Mouse (Mus musculus): ENCODE results near the gene Slc5a10. TPM values are rescaled to one million over a fixed set of nuclear protein-coding genes. Genes with fewer than 3 reads are reported as not detected.

Slc5a10 gene
- total RNA-seq, 2 experiments from 2014 or later = not detected

GRCm38 (mm10) chr11:61671781-61672383, 48.7 kb downstream of the Slc5a10 start:
- intact Hi-C loops (cut with DNase I) = no loop called here
- no peak for DNase-seq

GRCm38 (mm10) chr11:61669492-61670490, 50.8 kb downstream of the Slc5a10 start:
- intact Hi-C loops (cut with DNase I) = loop anchor here (5.0 kb wide), 1 partner anchor 42 kb away; no protein-coding TSS in a partner anchor
- no peak for DNase-seq

GRCm38 (mm10) chr11:61667782-61668181, 52.8 kb downstream of the Slc5a10 start:
- intact Hi-C loops (cut with DNase I) = loop anchor here (5.0 kb wide), 1 partner anchor 40 kb away; no protein-coding TSS in a partner anchor
- DNase-seq = no peak

GRCm38 (mm10) chr11:61667248-61667647, 53.4 kb downstream of the Slc5a10 start:
- no peak for DNase-seq
- intact Hi-C loops (cut with DNase I) = loop anchor here (5.0 kb wide), 1 partner anchor 40 kb away; no protein-coding TSS in a partner anchor

- intact Hi-C loops (cut with DNase I) = loop anchor here (1.0 to 5.0 kb wide), 2 partner anchors 39 to 48 kb away; no protein-coding TSS in a partner anchor
- DNase-seq = peak; percentile 53 to 74
These were observed 54.4 kb downstream of the Slc5a10 start for GRCm38 (mm10) chr11:61665991-61666799.

- intact Hi-C loops (cut with DNase I) = loop anchor here (5.0 kb wide), 1 partner anchor 38 kb away; no protein-coding TSS in a partner anchor
- no peak for DNase-seq
These were observed 55.2 kb downstream of the Slc5a10 start for GRCm38 (mm10) chr11:61665401-61665800.

DNA sequence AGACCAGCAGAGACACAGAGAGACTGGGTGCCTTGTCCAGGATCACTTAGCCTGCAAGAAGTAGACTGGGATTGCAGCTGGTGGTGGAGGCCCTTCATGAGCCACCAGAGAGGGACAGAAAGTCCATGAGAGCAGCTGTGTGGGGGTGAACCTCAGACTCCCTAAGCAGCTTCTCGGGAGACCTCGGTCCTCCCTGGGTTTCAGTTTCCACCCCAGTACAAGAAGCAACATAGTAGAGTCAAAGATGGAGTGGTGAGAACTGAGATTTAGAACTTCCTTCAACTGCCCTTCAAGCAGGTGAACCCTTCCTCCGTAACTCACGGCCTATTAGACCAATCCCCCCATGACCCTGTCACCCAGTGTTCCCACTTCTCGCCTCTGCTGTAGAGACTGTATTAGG, 58.4 kb downstream of the Slc5a10 start:
- intact Hi-C loops (cut with DNase I) = no loop called here
- DNase-seq = no peak

DNA sequence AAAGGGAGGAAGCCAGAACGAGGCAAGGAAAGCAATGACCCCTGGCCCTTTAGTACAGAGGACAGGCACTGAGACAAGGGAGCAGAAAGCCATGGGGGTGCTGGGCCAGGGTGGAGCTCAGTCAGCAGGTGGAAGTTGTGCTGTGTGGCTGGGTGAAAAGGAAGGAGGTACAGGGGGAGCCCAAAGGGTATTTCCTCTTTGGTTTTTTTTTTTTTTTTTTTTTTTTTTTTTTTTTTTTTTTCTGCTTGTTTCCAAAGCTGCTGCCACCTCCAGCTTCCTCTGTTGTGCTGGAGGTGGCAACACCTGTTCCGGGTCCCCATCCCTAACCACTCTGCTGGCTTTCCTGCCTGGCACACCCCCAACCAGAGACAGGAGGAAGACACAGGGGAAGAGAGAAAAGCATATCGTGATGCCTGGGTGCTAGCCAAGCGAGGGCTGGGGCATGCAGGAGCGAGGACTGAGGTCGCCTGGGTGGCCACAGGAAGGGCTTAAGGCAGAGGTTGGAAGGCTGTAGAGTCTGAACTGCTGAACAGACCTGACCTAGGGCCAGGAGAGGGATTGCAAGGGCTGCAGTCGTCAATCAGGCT, 59.7 kb downstream of the Slc5a10 start:
- DNase-seq = no peak
- intact Hi-C loops (cut with DNase I) = no loop called here

GRCm38 (mm10) chr11:61660001-61660400, 60.6 kb downstream of the Slc5a10 start:
- DNase-seq = no peak
- intact Hi-C loops (cut with DNase I) = no loop called here

DNA sequence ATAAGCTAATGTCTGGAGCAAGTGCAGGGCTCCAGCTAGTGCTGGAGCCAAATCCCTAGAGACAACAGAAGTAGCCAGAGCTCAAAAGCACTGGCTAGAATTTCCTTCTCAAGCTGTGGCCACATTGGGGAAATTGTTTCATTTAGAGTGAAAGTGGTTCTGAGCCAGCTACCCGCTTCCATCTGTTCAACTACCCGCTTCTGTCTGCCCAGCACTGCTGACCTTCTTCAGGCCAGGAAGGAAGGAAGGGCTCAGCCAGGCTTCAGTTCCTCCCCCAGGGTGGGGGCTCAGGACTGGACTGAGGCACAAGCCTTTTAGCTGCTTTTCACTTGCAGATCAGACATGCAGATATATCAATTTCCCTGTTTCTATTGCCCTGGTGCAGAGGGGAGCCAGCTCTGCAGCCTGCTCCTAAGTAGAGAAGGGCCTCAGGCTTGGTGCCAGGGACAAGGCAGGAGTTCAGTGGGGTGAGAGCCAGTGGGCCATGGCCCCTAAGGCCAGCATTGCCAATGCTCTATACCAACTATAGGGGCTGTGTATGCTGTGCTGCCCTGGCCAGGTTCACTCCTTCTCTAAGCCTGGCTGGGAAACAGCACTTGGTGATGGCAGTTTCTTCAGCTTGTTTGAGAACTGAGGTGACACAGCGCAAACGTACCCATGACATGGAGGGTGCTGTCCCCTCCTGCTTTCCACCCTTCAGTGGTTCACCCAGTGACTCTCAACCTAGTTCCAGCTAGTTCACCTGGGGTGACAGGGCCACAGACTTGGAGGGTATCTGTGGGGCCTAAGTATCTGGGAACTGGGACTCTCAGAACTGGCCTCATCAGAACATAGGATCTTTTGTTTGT, 61.4 kb downstream of the Slc5a10 start:
- DNase-seq = no peak
- intact Hi-C loops (cut with DNase I) = no loop called here

DNA sequence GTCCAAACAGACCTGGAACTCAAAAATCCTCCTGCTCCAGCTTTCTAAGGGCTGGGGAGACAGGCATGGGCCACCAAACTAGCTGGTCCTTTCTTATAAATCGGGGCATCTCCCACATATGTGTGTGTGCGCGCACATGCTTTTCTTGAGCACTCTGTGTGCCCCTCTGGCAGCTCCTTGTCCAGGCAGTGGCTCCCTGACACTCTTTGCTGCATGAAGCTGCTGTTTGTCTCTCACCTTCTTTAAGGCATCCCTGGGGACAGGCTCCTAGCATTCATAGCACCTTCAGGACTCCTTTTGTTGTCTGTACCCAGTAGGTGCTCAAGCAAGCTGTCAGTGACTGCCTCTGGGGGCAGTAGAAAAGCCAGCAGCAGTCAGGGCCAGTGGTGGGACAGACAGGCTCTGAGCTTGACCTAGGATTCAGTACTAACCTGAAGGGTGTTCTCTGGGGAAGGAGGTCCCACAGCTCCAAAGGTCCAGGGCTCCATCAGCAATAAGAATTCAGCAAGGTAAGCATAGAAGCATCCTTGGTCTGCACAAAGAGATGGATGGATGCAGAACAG, 62.2 kb downstream of the Slc5a10 start:
- DNase-seq = no peak
- intact Hi-C loops (cut with DNase I) = no loop called here

DNA sequence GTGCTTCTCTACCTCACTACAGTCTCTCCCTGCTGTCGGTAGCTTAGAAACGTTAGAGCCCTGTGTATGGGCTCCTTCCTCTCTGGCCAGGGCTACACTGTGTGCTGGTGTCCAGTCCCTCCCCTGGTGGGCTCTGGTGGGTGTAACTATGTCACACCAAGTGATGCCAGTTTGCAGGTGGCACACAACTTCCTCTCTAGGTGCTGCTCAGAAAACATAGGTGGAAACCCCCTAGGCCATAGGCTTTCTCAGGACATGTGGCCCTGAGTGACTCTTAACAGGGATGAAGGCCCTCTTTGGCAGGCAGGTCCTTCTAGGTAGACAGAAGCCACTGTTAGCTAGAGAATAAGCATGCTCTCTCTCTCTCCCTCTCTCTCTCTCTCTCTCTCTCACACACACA, 63.2 kb downstream of the Slc5a10 start:
- intact Hi-C loops (cut with DNase I) = no loop called here
- DNase-seq = no peak

DNA sequence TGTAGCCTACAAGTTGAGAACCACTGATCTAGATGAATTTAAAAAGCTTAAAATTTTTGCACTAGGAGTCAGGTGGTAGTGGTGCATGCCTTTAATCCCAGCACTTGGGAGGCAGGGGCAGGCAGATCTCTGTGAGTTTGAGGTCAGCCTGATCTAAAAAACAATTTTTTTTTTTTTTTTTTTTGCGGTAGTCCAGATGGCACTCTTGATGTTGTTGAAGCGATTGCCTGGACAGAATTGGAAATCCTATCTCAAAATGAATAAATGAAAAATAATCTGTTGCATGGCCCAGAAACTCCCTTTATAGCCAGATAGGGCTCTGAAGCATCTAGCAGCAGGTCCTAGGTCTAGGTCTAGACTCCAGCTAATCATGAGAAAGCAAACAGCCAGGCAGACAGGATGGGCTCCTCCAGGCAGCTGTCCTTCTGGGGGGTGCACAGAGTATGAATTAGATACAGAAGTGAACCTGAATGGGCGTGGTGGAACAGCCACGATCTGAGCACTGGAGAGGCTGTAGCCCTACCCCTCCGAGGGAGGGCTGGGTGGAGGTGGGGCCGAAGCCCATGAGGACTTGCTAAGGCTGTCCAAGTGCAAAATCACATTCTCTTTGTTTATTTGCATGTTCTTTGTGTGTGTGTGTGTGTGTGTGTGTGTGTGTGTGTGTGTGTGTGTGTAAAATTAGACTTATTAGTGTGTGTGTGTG, 64.3 kb downstream of the Slc5a10 start:
- intact Hi-C loops (cut with DNase I) = no loop called here
- no peak for DNase-seq

- intact Hi-C loops (cut with DNase I) = no loop called here
These were observed 65.0 kb downstream of the Slc5a10 start for GRCm38 (mm10) chr11:61655649-61656048.

DNA sequence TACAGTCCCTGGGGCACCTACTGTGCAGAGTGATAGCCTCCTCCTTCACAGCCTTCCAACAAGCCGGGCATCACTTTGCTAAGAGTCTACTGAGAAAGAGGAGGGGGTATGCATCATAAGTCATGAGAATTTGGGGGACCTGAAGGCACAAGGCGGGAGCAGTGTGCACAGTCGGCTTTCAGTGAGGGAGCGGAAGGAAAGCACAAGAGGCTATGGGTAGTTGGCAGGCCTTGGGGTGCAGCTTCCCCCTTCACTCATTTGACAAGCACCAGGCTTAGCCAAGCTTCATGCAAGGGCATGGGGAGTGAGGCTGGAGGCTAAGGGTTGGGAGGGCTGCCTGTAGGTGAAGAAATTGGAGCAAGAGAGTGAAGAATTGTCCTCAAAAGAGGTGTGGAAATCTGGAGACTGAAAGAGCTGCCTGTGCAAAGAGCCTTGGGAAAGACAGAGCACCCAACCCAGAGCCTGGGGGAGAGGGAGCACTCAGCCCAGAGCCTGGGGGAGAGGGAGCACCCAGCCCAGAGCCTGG, 65.8 kb downstream of the Slc5a10 start:
- intact Hi-C loops (cut with DNase I) = no loop called here
- no peak for DNase-seq

More at GRCm38 (mm10) chr11:61655649-61656048, 65.0 kb downstream of the Slc5a10 start:
- no peak for DNase-seq

GRCm38 (mm10) chr11:61653568-61653967, 67.1 kb downstream of the Slc5a10 start:
- intact Hi-C loops (cut with DNase I) = no loop called here
- no peak for DNase-seq

DNA sequence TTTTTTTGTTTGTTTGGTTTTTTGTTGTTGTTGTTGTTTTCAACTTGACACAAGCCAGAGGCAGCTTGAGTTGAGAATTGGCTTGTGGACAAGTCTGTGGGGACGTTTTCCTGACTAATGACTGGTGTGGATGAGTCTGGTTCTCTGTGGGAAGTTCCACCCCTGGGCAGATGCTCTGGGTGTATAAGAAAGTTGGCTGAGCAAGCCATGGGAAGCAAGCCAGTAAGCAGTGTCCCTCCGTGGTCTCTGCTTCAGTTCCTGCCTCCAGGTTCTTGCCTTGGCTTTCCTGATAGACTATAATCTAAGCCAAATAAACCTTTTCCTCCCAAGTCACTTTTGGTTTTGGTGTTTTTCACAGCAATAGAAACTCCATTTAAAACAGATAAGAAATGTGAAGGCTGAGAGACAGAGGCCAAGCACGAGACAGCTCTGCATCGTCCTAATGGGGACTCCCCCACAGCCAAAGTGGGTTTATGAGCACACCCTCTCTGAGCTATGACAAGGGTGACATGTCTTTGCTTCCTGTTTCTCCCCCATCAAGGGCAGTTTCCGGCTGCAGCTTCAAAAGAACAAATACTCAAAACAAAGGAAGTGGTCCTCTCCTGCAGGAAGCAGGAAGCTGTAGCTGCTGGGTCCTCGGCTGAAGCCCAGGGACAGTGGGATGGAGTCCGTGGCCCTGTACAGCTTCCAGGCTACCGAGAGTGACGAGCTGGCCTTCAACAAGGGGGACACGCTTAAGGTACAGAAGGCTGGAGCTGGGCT, 67.8 kb downstream of the Slc5a10 start, which contains the start of gene Grap:
TSS of gene Grap (plus strand) at position 580 of the 762 bp plus-strand sequence.
- DNase-seq = peak; percentile 44 to 47
- intact Hi-C loops (cut with DNase I) = no loop called here
